Mouse (Mus musculus): ENCODE results near the gene Aff4.
"Not testable (repeated sequence)": the region's sequence is repeated elsewhere in the genome, so short reads cannot be mapped to it uniquely, and the experiment has no call there.

The Aff4 gene

DNA sequence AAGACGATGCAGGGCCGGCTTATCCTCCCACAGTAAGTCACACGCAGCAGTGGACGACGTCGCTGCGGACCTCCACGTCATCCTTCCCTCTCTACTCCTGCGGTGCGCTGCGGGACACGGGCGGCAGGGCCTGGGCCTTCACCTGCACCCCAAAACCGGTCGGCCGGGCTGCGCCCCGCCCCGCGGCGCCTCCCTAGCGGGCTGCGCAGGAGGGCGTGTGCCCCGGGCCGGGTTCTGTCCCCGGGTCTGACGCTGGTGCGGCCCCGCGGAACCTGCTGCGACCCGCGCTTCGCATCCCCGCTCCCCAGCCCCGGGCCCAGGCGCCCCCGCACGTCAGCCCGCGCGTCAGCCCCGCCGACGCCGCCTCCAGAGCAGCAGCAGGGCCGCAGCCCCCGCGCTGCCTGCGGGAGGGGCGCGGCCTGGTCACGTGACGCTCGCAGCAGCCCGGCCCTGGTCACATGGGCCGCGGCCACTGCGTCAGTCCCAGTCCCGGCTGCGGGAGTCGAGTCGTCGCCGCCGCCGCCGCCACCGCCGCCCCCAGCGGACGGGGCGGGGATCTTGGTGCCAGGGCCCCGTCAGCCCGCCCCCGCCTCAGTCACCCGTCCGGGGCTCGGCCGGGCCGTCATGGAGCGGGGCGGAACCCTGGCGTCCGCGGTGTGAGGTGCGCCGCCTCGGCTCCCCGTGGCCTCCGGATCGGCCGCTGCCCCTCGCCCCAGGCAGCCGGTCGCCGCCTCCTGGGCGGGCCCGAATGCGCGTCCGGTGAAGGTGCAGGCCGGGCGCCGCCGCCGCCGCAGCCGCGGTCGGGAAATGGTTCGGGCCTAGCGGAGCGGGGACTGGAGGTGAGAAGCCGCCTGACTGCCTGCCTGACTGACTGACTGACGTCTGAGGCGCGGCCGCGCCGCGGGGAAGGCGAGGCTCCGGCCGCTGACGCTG is at the start of gene Aff4:
Aff4 (plus strand) TSS at position 543 of the 933 bp plus-strand sequence.
- peak; percentile 70 for DNase-seq (ENCODE audit: low read depth, low spot score)

DNA sequence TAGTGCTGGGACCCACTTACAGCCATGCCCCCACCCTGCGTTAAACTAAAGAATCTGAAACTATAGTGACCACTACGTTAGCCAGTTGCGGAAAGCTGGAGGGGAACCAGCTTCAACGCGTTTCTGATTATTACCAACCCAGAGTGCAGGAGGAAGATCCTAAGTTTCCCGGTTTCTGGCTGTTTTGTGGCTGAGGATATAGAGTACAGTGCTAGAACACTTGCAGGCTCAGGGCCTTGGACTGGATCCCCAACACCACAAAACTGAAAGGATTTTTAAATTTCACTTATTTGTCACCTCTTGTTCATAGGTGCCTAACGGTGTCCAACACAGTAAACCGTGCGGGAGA is 49.5 kb upstream of the Aff4 start:
- no peak for DNase-seq (ENCODE audit: low read depth, low spot score)

DNA sequence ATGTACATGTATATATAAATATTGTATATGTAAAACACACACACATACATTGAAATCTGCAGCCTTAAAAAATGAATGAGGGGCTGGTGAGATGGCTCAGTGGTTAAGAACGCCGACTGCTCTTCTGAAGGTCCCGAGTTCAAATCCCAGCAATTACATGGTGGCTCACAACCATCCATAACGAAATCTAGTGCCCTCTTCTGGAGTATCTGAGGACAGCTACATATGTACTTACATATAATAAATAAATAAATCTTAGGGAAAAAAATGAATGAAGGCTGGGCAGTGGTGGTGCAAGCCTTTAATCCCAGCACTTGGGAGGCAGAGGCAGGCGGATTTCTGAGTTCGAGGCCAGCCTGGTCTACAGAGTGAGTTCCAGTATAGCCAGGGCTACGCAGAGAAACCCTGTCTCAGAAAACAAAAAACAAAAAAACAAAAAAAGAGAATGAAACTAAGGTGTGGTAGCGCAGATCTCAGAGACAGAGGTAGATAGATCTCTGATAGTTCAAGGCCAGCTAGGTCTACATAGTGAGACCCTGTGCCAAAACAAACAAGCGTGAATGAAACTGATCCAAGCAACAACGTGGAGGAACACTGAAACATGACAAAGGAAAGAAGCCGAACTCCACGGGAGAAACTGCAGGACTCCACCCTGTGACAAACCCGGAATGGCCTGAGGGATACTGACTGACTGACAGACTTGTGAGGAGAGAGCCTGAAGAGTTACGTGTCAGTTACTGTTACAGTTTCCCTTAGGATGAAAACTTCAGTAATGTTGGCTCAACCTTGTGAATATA is 46.4 kb upstream of the Aff4 start:
- DNase-seq (ENCODE audit: low read depth, low spot score), result no peak

DNA sequence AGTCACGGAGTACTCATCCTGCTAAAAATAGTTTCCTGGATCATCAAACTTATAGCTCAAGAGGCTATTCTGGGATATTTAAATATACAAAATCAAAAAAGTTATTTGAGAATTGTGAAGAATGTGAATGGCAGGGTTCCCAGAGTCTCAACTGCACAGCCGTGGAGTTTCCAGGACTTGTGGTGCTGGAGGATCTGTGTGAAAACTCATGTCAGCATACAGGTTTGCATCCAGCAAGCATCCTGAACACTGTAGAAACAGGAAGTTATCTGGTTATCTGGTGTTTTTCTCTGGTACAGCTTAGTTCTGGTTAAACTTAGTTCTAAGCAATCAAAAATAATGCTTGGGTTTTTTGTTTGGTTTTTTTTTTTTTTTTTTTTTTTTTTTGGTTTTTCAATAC is 43.7 kb upstream of the Aff4 start:
- DNase-seq (ENCODE audit: low read depth, low spot score), result no peak

DNA sequence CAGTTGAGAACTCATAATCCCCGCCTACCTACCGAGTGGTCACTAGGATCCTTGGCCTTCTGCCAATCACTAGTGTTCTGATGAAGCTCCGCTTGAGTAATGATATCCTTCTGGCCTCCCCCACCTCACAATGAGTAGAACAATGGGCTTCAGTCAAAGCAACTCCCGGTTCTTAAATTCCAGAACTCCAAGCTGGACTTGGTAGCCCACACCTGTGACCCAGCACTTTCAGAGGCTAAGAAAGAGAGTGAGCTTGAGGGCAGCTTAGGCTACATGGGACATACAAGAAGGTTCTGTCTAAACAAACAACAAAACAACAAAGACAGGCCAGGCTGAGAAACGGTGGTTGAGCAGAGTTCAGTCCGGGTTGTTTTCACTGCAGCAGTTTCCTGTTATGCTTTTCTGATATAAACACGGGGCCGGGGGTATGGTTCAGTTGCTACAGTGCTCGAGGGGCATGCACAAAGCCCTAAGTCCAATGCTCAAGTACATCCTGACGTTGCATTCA is 43.0 kb upstream of the Aff4 start:
- no peak for DNase-seq (ENCODE audit: low read depth, low spot score)

DNA sequence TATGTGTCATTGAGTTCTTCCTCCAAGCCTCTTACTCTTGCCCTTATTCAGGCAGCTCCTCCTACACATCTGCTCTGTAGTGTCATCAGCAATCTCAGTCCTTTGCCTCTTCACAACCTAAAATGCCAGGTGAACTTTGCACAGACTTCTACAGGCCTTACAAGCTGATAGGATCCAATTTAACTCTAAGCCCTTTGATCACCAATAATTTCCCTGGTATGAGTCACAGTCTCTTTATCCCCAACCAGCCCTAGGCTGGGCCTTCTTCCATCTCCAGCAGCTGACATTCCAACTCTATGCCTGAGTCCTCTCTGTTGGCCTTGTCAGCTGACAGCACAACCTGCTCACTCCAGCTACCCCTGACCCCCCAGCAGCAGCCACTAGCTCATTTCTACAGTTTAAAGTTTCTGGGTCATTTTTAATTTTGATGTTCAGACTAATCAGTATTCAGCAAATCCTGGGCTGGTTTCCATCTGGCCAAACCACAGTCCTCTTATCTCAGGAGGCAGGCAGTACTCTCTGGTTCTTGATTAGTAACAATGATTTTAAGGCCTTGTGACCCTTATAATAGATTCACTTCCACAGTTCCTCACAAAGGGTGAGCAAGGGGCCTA is 42.3 kb upstream of the Aff4 start:
- DNase-seq (ENCODE audit: low read depth, low spot score), result no peak

DNA sequence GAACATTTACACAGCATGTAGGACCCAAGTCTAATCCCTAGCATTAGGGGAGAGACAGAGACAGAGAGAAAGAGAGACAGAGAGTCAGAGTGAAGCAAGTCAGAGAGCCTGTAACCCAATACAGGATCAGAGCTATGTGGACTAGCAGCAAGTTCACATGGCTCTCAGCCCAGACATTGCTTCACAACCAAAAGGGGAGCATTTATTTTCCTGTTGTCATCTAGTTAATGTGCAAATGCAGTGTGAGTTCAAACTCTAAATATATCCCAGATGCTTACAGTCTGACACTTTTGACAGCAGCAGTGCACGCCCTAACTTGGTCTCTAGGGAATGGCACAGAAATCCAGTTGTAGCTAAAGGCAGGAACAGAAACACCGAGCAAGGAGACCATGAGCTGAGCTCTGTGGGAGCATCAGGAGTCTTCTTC is 41.7 kb upstream of the Aff4 start:
- no peak for DNase-seq (ENCODE audit: low read depth, low spot score)

DNA sequence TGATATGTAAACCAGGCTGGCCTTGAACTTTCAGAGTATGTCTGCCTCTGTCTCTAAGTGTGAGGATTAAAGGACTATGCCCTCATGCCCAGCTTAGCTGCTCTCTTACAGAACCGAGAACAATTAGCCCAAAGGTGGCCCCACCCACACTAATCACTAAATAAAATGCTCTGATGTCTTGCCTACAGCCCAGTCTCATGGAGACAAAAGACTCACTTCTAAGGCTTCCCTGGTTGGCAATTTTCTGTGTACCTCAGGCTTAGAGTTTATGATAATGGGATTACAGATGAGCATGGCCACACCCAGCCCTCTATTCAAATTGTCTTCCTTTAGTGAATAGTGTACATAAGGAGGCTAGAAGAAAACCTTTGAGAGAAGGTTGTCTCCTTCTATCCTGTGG is 39.2 kb upstream of the Aff4 start:
- DNase-seq (ENCODE audit: low read depth, low spot score), result no peak

DNA sequence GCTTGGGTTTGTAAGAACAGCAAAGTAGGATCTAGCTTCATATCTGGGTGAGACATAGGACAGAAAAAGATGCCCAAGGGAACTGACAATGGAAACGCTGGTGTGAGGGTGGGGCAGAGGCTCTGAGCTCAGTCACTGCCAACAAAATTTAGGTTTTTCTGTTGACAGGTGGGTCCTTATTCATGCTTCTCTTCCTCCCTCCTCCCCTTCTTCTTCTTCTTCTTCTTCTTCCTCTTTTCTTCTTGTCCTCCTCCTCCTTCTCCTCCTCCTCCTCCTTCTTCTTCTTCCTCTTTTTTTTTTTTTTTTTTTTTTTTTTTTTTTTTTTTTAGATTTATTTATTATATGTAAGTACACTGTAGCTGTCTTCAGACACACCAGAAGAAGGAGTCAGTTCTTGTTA is 37.8 kb upstream of the Aff4 start:
- DNase-seq (ENCODE audit: low read depth, low spot score), result not testable (repeated sequence)

DNA sequence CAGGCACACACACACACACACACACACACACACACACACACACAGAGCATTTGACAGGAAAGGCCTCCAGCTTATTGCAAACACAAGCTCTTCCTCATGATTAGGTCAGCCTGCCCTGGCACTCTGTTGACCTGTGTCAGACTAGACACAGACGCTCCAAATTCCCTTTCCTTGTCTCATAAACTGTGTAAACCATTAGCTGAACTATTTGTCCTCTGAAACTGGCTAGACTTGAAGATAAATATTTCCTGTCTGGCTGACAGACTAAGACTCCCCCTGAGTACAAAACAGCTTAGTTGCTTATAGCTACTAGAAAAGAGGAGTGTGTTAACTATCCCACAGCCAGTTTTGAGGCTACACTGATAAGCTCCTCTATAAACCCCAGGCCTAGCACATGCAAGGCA is 35.9 kb upstream of the Aff4 start:
- DNase-seq (ENCODE audit: low read depth, low spot score), result no peak

DNA sequence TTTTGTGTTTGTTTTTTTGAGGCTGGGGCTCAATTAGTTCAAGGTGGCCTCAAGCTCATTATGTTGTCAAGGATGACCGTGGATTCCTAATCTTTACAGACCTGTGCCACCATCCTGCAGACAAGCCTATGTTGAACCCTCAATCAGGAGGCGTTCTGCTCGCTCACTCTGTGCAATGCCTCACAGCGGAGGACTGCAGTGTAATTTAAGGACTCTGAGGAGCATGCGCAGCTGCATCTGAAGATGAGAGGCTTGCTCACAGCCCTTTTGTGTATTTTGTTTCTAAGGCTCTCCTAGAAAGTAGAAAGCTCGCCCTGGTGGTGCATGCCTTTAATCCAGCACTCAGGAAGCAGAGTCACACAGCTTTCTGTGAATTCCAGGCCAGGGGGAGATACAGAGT is 33.6 kb upstream of the Aff4 start:
- no peak for DNase-seq (ENCODE audit: low read depth, low spot score)

DNA sequence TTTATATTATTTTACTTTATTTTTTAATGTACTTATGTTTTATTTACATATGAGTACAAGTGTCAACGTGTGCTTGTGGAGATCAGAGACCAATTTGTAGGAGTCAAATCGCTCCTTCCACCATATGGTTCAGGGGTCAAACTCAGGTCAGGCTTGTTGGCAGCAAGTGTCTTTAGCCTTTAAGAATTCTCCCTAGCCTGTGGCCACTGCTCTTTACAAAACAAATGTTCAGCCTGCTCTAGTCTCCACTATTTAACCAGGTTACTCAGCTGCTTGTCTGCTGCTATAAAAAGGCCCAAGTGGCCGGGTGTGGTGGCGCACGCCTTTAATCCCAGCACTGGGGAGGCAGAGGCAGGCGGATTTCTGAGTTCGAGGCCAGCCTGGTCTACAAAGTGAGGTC is 32.6 kb upstream of the Aff4 start:
- DNase-seq (ENCODE audit: low read depth, low spot score), result peak; percentile 54

DNA sequence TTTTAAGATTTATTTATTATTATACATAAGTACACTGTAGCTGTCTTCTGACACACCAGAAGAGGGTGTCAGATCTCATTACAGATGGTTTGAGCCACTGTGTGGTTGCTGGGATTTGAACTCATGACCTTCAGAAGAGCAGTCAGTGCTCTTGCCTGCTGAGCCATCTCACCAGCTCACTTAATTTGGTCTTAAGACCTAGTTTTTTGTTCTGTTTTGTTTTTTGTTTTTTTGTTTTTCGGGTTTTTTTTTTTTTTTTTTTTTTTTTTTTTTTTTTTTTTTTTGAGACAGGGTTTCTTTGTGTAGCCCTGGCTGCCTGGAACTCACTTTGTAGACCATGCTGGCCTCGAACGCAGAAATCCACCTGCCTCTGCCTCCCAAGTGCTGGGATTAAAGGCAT is 32.1 kb upstream of the Aff4 start:
- not testable (repeated sequence) for DNase-seq (ENCODE audit: low read depth, low spot score)

DNA sequence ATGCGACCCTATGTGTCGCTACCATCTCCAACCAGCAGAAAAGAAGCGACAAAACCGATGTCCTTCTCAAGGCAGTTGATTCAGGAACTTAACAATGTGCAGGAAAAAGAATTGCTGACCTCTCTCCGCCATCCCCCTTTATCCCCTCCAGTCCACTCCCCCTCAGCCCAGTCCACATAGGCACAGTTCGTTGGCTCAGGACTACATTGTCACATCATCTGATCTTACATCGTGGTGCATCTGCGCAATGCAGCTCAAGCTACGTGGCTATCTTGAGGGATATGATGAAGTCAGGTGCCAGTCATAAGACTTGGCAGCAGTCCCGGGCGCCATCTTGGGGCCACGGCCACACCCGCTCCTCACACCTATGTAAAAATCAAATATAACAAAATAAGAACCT is 30.8 kb upstream of the Aff4 start:
- not testable (repeated sequence) for DNase-seq (ENCODE audit: low read depth, low spot score)

DNA sequence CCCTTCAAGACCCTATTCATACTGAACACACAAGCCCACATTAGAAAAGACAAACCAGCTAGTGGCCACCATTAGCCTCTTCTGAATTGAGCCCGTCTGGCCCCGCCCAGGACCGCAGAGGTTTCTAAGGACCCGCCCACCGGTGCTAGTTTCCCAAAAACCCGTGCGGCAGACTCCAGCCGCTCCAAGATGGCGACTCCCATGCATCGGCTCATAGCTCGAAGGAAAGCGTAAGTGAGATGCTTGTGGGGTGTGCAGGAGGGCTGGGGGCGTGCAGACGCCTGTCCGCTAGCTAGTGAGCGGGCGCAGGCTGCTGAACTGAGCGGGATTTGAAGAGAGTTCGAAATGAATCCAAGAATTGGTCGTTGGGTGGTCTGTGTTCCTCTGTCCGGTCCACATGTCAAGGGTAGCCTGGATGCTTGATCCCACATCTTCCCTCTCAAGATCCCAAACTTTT is 26.1 kb upstream of the Aff4 start, which contains the start of gene Zcchc10:
Zcchc10 (plus strand) TSS at position 168 of the 457 bp plus-strand sequence.
- DNase-seq (ENCODE audit: low read depth, low spot score), result peak; percentile 86

DNA sequence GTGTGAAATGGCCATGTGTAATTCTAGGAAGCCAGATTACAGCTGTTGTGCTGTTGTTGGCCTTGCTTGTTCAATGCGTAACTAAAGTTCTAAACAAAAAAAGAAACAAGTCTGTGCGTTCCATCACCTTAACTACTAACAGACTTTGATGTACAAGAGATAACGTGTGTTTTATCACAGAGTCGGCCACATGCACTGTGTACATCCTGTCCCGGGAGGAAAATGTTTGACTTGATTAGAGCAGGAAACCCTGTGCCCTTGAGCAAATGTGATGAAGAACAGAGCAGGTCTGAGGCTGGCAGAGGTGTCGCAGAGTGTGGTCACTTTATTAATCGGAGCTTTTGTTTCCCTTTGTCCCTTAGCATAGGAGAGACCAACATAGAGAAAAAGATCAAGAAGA is 20.3 kb upstream of the Aff4 start:
- DNase-seq (ENCODE audit: low read depth, low spot score), result no peak

DNA sequence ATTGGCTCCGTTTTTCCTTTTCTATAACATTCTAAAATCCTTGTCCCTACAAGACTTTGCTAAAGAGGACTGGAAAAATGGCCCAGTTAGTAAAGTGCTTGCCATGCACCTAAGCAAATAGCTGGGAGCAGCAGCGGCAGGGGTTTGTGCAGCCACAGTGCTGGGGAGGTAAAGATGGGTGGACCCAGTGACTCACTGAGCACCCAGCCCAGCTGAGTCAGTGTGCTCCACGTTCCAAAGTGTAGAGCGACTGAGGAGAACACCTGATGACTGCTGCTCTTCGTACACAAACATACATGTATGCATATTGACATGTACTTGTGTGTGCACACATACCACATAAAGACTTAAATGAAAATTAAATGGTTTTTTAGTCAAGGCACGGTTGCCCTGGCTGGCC is 19.5 kb upstream of the Aff4 start:
- no peak for DNase-seq (ENCODE audit: low read depth, low spot score)

DNA sequence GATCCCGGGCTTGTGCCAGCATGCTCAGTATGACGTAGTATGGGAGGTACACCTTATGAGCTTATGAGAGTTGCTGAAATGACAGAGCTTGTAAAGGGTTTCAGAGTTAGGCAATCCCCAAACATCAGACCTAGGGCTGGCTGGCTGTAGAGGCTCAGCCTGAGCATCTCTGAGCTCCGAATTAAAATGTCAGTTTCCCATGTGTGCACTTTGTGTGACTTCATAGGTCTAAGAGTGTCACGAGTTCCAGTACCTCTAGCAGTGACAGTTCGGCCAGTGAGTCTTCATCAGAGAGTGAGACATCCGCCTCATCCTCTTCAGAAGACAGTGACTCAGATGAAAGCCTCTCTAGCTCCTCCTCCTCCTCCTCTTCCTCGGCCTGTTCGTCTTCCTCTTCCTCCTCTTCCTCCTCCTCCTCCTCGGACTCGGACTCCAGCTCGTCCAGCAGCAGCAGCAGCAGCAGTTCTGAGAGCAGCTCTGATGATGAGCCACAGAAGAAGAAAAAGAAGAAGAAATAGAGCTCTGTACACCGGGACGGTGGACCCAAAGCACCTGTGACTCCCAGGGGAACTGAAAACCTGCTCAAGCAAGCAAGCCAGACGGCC is 18.5 kb upstream of the Aff4 start:
- no peak for DNase-seq (ENCODE audit: low read depth, low spot score)

DNA sequence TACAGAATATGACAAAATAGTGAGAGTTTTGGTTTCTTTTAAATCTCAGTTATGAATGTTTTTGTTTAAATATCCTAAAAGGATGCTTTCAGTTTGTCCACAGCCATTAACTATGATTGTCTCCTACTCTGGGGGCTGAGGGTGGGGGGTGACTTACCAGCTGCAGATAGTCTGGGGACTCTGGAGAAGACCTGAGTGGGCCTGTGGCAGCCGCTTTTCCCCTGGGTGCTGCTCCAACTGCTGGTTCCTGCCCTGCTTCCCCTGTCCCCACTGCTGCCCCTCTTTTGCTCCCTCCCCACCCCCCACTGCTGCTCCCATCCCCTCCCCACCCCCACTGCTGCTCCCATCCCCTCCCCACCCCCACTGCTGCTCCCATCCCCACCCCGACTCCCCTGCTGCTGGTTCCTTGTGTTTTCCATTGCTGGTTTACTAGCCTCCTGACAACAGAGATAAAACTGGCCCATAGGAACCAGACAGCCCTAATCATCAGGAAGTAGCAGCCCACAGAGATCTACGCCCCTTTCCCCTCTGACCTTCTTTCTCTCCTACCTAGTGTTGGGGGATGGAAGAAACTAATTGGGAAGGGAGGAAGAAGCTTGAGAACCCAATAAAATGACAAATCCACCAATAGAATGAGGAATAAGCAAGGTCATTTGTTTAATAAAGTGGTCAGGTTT is 15.0 kb upstream of the Aff4 start:
- DNase-seq (ENCODE audit: low read depth, low spot score), result no peak

DNA sequence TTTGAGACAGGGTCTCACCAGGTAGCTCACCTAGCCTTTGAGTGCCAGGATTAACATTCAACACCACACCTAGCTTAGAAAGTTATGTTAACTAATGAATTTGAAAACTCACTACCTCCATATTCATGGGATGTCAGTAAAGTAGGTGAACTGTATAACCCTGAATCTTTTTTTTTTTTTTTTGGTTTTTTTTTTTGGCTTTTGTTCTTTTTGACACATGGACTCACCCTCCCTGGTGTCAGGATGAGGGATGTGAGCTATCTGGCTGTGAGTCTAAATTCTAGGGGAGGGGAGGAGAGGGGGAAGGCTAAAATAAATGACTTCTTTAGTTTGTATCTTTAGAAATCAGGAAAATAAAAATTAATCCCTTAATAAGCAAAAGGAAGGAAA is 14.5 kb upstream of the Aff4 start:
- DNase-seq (ENCODE audit: low read depth, low spot score), result no peak

DNA sequence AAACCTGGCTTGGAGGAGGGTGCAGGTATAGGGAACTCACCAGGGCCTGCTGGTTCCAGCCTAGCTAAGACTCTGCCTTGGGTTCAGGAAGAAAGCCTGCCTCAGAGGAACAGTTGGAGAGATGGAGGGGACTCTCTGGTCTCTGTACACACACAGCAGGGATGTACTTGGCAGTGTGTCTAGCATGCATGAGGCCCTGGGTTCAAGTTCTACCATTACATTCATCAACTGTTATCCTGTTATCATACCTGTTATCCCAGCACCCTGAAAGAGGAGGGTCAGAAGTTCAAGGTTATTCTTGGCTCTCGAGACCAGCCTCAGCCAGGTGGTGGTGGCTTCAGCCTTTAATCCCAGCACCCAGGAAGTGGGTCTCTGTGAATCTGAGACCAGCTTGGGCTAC is 13.7 kb upstream of the Aff4 start:
- DNase-seq (ENCODE audit: low read depth, low spot score), result no peak
